Mouse (Mus musculus): Measurements from ENCODE around the gene Prep. TPM values are rescaled to one million over a fixed set of nuclear protein-coding genes. Genes with fewer than 3 reads are reported as not detected.

The Prep gene
- polyA plus RNA-seq, 1 experiment from 2014 or later: 33.8 TPM

GRCm38 (mm10) chr10:45051125-45051744 is 15.8 kb upstream of the Prep start:
- Histone ChIP-seq H3K9ac (replicated peaks) (no peak overlapping the region), H3K27me3 (no peaks in the 10 kb centered on the region), H3K9me3 (no peaks in the 10 kb centered on the region), H3K36me3 (no peaks in the 10 kb centered on the region), H3K4me3 (replicated peaks) (no peak overlapping the region), H3K4me2 (no peak overlapping the region), H3K4me1 (replicated peaks) (peaks cover 10% of the 10 kb centered on the region), H3K27ac (no peak overlapping the region)
- ATAC-seq (ENCODE audit: insufficient number of reproducible peaks, insufficient read depth, low FRiP score, low TSS enrichment, low read depth): peak; percentile 64; the same call in 1 of the 2 replicates
- 58% methylated on average over 11 of the region's 11 CpGs for WGBS

DNA sequence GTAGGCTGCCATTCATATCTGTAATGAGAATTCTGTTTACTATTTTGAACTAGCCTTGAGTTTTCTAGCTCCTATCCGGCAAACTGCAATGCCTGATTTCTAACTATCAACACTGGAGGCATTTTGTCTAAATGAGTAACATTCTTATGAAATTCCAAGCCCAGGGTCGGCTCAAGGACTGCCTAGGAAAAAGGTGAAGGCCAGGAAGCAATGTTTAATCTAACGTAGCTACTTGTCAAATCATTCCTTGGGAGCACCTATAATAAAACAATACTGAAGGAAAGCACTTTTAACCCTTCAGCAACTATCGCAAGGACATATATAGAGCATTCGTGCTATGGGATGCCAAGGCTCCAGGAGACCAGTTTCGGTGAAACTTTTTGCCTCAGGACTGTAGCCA is 8.6 kb upstream of the Prep start:
- H3K9ac ChIP-seq (replicated peaks): no peak overlapping the region
- no peaks in the 10 kb centered on the region for H3K4me1 ChIP-seq (replicated peaks)
- no peak overlapping the region for H3K27ac ChIP-seq
- H3K9me3 ChIP-seq: peaks cover 3% of the 10 kb centered on the region; the same call in 1 of the 2 replicates
- no peaks in the 10 kb centered on the region for H3K36me3 ChIP-seq
- no peak for ATAC-seq (ENCODE audit: insufficient number of reproducible peaks, insufficient read depth, low FRiP score, low TSS enrichment, low read depth)
- 93% methylated on average over 6 of the region's 6 CpGs for WGBS
- H3K4me3 ChIP-seq (replicated peaks): no peak overlapping the region
- H3K27me3 ChIP-seq: no peaks in the 10 kb centered on the region
- no peak overlapping the region for H3K4me2 ChIP-seq

DNA sequence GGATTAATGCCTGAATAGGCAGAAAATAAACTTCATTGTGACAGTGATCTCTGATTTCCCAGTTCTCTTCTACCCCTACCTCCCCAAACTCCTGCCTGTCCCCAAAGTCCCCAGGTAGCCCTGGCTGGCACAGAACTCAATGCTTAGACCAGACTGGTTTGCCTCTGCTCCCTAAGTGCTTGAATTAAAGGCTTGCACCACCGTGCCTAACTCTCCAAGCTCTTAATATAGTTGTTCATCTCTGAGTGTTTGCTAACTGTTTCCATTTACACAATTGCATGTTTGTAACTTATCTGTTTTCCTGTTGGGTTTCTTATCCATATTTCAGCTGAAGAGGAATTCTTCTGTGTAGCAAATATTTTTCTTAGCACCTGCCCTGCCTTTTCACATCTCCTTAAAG is 6.2 kb upstream of the Prep start:
- Histone ChIP-seq H3K27me3 (no peaks in the 10 kb centered on the region), H3K4me2 (no peak overlapping the region), H3K27ac (no peak overlapping the region), H3K4me3 (replicated peaks) (no peak overlapping the region), H3K4me1 (replicated peaks) (no peaks in the 10 kb centered on the region), H3K9me3 (peaks cover 3% of the 10 kb centered on the region; the same call in 1 of the 2 replicates), H3K36me3 (no peaks in the 10 kb centered on the region), H3K9ac (replicated peaks) (no peak overlapping the region)
- ATAC-seq (ENCODE audit: insufficient number of reproducible peaks, insufficient read depth, low FRiP score, low TSS enrichment, low read depth): no peak
- 82% methylated on average over 1 of the region's 1 CpGs for WGBS

GRCm38 (mm10) chr10:45066131-45066930 is 672 bp upstream of the Prep start:
- Histone ChIP-seq H3K27me3 (no peaks in the 10 kb centered on the region), H3K36me3 (no peaks in the 10 kb centered on the region), H3K4me1 (replicated peaks) (peaks cover 28% of the 10 kb centered on the region), H3K27ac (peak overlapping the region; percentile 86), H3K4me2 (peak overlapping the region; percentile 66), H3K9me3 (no peaks in the 10 kb centered on the region), H3K4me3 (replicated peaks) (peak overlapping the region; percentile 97), H3K9ac (replicated peaks) (peak overlapping the region; percentile 89)
- 14% methylated on average over 12 of the region's 12 CpGs for WGBS
- ATAC-seq (ENCODE audit: insufficient number of reproducible peaks, insufficient read depth, low FRiP score, low TSS enrichment, low read depth): peak; percentile 37

DNA sequence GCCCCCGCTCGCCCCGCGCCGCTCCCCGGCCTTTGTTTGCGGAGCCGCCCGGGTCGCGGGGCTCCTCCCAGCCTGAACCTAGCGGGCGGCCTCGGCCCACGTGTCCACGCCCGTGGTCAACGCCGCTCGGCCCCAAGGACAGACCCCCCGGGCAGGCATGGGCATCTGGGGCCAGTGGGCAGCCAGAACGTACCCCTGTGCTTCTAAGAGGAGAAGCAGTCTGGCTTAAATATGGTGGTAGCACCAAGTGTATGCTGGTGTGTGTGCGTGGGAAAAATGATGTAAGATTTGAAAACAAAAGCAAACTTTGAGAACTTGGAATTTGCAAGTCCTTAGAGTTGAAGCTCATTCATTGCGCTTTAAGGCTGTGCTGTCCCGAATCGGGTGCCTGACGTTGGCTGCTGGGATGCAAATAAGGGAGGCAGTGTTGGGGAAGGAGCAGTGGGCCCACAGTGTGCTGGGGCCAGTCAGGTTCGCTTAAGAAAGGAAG is 478 bp downstream of the Prep start:
- Histone ChIP-seq H3K4me1 (replicated peaks) (peaks cover 28% of the 10 kb centered on the region), H3K4me3 (replicated peaks) (peak overlapping the region; percentile 97), H3K4me2 (peak overlapping the region; percentile 66), H3K27ac (peak overlapping the region; percentile 86), H3K9me3 (no peaks in the 10 kb centered on the region), H3K27me3 (no peaks in the 10 kb centered on the region), H3K36me3 (peaks cover 9% of the 10 kb centered on the region; the same call in 1 of the 2 replicates), H3K9ac (replicated peaks) (peak overlapping the region; percentile 89)
- no peak; the same call in none of the 2 replicates for ATAC-seq (ENCODE audit: insufficient number of reproducible peaks, insufficient read depth, low FRiP score, low TSS enrichment, low read depth)
- WGBS: under 1% methylated on average over 28 of the region's 28 CpGs

- Histone ChIP-seq H3K9me3 (no peaks in the 10 kb centered on the region), H3K36me3 (peaks cover 30% of the 10 kb centered on the region), H3K9ac (replicated peaks) (no peak overlapping the region), H3K4me1 (replicated peaks) (peaks cover 28% of the 10 kb centered on the region), H3K4me2 (no peak overlapping the region), H3K27ac (no peak overlapping the region), H3K4me3 (replicated peaks) (no peak overlapping the region), H3K27me3 (no peaks in the 10 kb centered on the region)
- ATAC-seq (ENCODE audit: insufficient number of reproducible peaks, insufficient read depth, low FRiP score, low TSS enrichment, low read depth): no peak
- 78% methylated on average over 6 of the region's 6 CpGs for WGBS
Measured at GRCm38 (mm10) chr10:45069557-45069956, 2.6 kb downstream of the Prep start.

DNA sequence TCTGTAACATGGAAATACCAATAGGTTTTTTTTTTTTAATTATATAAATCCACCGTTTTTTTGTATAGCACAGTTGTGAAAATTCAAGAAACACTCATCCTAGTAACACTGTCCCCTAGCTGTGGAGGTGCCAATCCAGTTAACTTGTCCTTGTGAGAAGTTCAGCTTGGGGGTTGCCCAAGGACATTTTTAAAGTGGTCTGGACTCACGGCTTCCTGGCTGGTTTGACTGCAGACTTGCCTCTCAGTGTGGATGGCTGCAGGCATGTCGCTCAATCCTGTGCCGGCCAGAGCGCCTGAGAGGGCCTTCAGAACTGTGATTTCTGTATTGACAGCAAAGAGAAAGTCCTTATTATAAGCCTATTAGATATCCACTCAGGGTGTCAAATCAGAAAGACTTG is 3.4 kb downstream of the Prep start:
- H3K27ac ChIP-seq: no peak overlapping the region
- H3K9me3 ChIP-seq: no peaks in the 10 kb centered on the region
- H3K4me2 ChIP-seq: no peak overlapping the region
- ATAC-seq (ENCODE audit: insufficient number of reproducible peaks, insufficient read depth, low FRiP score, low TSS enrichment, low read depth): no peak
- H3K4me3 ChIP-seq (replicated peaks): no peak overlapping the region
- 76% methylated on average over 5 of the region's 5 CpGs for WGBS
- H3K4me1 ChIP-seq (replicated peaks): peaks cover 32% of the 10 kb centered on the region
- no peaks in the 10 kb centered on the region for H3K27me3 ChIP-seq
- H3K9ac ChIP-seq (replicated peaks): no peak overlapping the region
- peaks cover 36% of the 10 kb centered on the region for H3K36me3 ChIP-seq

- Histone ChIP-seq H3K4me3 (replicated peaks) (no peak overlapping the region), H3K4me2 (no peak overlapping the region), H3K9me3 (no peaks in the 10 kb centered on the region), H3K27ac (no peak overlapping the region), H3K9ac (replicated peaks) (no peak overlapping the region), H3K4me1 (replicated peaks) (peaks cover 34% of the 10 kb centered on the region), H3K36me3 (peaks cover 40% of the 10 kb centered on the region), H3K27me3 (no peaks in the 10 kb centered on the region)
- WGBS: 83% methylated on average over 13 of the region's 13 CpGs
- ATAC-seq (ENCODE audit: insufficient number of reproducible peaks, insufficient read depth, low FRiP score, low TSS enrichment, low read depth): no peak
Measured at GRCm38 (mm10) chr10:45070929-45071813, 4.2 kb downstream of the Prep start.

DNA sequence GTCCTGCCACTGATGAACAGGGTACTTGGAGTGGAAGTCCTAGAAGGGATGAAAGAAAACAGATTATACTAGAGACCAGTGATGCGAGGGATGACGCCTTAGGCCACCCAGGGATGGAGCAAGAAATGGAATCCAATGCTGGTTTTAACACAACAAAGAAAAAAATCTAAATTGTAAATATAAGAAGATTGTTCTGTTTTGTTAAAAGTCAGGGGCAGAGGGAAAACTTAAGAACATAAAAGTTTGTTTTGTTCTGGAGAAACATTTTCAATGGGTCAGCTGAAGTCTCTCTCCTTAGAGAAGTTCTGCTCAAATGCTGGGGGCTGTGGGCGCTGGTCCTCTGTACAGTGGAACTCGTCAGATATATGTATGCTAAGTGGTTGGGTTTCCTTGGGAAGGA is 5.3 kb downstream of the Prep start:
- H3K9ac ChIP-seq (replicated peaks): no peak overlapping the region
- WGBS: 91% methylated on average over 4 of the region's 4 CpGs
- H3K4me2 ChIP-seq: no peak overlapping the region
- no peaks in the 10 kb centered on the region for H3K27me3 ChIP-seq
- peaks cover 37% of the 10 kb centered on the region for H3K4me1 ChIP-seq (replicated peaks)
- no peak overlapping the region for H3K27ac ChIP-seq
- H3K4me3 ChIP-seq (replicated peaks): no peak overlapping the region
- H3K9me3 ChIP-seq: no peaks in the 10 kb centered on the region
- no peak for ATAC-seq (ENCODE audit: insufficient number of reproducible peaks, insufficient read depth, low FRiP score, low TSS enrichment, low read depth)
- H3K36me3 ChIP-seq: peaks cover 49% of the 10 kb centered on the region

- H3K4me2 ChIP-seq: no peak overlapping the region
- H3K4me3 ChIP-seq (replicated peaks): no peak overlapping the region
- no peak for ATAC-seq (ENCODE audit: insufficient number of reproducible peaks, insufficient read depth, low FRiP score, low TSS enrichment, low read depth)
- H3K9ac ChIP-seq (replicated peaks): no peak overlapping the region
- peaks cover 50% of the 10 kb centered on the region for H3K36me3 ChIP-seq
- H3K27me3 ChIP-seq: no peaks in the 10 kb centered on the region
- peaks cover 19% of the 10 kb centered on the region for H3K4me1 ChIP-seq (replicated peaks)
- no peak overlapping the region for H3K27ac ChIP-seq
- H3K9me3 ChIP-seq: no peaks in the 10 kb centered on the region
- WGBS: 46% methylated on average over 6 of the region's 6 CpGs
Measured at GRCm38 (mm10) chr10:45074543-45074942, 7.5 kb downstream of the Prep start.

Data from limb, embryonic 12.5 days (tissue).